Mouse (Mus musculus): ENCODE measurements at regions not wholly inside any gene's neighbourhood (a gene's known extent, or its start where the extent isn't known, plus 50 kb on each side); places are given as distances from the start of the nearest gene placed in this dataset.

DNA sequence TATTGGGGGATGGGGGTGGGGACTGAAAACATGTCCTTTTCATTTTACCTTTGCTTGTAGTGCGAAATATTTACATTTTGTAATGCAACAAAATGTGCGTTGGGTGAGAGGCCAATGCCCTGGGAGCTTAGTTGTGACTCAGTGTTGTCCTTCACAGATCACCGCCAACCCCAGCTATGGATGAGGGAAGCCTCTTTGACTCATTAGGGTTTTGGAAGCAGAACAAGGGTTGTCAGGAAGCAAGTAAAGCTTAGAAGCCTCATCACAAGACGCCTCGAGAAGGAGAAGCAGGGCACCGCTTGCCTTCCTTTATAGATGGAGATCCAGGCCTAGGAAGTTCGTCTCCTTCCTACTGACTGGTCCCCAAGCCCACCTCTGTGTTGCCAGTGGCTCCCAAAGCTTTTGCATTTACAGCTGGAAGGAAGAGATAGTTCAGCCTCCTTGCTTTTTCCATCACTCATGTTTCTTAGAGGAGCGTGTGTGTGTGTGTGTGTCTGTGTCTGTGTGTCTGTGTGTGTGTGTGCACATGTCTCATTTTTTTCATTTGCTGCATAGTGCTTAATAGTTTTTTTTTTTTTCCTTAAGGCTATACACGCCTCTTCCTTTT, 1297.2 kb upstream of the A1bg start:
- TF ChIP-seq POLR2A (IDR thresholded peaks at IDR 0.05; ENCODE audit: insufficient read depth, low read depth, low read length) (no peak), CTCF (IDR thresholded peaks at IDR 0.05) (no peak)

Data from heart, adult 2 months (tissue).